Mouse (Mus musculus): ENCODE data around the gene Morn5.
A peak's percentile ranks its signal among the peaks of the same experiment; 100 is the strongest.

DNA sequence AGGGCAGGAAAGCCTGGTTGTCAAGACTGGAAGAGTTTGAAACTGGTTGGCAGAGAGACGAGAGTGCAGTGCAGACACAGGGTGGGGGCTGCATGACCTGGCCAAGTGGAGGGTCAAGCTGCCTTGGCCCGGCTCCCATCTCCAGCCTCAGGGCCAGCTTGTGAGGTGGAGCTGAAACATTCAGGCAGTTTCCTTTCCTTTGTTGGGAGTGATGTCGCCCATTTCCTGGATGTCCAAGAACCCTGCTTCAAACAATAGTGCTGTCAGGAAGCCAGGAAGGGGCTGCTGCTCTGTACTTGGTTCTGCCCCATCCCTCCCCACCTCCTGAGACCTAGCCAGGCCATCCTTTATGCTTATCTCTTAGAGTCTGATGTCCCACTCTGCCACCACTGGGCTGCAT is 26.0 kb upstream of the Morn5 start:
- TF ChIP-seq EP300 (IDR thresholded peaks at IDR 0.05; ENCODE audit: low read depth) = 0 out of 2 replicates have a peak, but pooled peaks have one; percentile 74
- no peak for TF ChIP-seq CTCF (IDR thresholded peaks at IDR 0.05; ENCODE audit: low read depth)
